Mouse (Mus musculus) left cerebral cortex, adult 2 months (tissue): ENCODE data around the gene Tspan10. TPM values are rescaled to one million over a fixed set of nuclear protein-coding genes. Genes with fewer than 3 reads are reported as not detected.
"Not testable (repeated sequence)": the region's sequence is repeated elsewhere in the genome, so short reads cannot be mapped to it uniquely, and the experiment has no call there.

ENCODE experiments used
- DNase-seq, 2 experiments: peaks; one replicate each; pipeline ENCODE4 v3.0.0; 2021 to 2022; ENCODE audit warnings: low spot score in 2 of 2, mixed read lengths in 1 of 2; ENCODE audit errors: extremely low spot score in 1 of 2
- H3K27ac ChIP-seq: fragments of 200-600 bp; 2 replicates; pipeline ENCODE4 v1.8.1; 2022
- H3K4me3 ChIP-seq: fragments of 200-600 bp; 2 replicates; pipeline ENCODE4 v1.8.1; 2022
- CTCF ChIP-seq: fragments of 200-600 bp; IDR thresholded peaks from 2 replicates; pipeline ENCODE4 v1.8.1; 2022; ENCODE audit warnings: antibody characterized with exemption, mild to moderate bottlenecking, moderate library complexity
- intact Hi-C: fragments of 180-260 bp; cut with DNase I; formaldehyde crosslinking; loops from one replicate; pipeline ENCODE4 v1.15.1; 2025
- long read RNA-seq, 2 experiments: library from polyadenylated mRNA; stranded (forward); transcript quantifications; one replicate each; pipeline ENCODE4 v2.0.0; 2021; ENCODE audit warnings: borderline mapping rate in 2 of 2
- total RNA-seq, 2 experiments: library from RNA; stranded (reverse); gene quantifications; 2 replicates each; pipeline ENCODE4 v1.2.3; 2021

Tspan10 gene
- 1 to 10 TPM in 1 of 2 experiments, not detected in 1; 3.8 TPM for total RNA-seq
- long read RNA-seq, experiment 1 = 0 reads
- long read RNA-seq, experiment 2 = 0 reads

DNA sequence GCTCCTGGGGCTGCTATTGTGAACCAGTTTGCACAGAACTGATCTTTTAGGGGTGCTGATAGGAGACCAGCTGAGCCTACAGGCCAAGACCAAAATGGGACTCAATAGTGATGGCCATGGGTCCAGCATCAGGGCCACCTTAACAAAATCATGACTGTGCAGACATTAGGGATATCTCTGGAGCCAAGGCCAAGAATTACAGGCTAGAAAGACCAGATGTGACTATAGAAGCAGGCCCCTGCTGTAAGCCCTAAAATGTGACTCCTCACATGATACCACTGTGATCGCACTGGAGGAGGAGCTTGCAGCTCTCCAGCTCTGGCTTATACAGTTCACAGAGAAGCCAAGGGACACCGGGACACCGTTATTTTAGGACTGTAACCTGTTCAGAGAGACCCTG is at the start of gene Tspan10:
Gene Tspan10 (plus strand): TSS at position 301 of the 400 bp plus-strand sequence.
- H3K4me3 ChIP-seq = no peak within 1 kb of the TSS
- no peak within 1 kb of the TSS for H3K27ac ChIP-seq
- intact Hi-C loops = no loop called here
- DNase-seq = no peak
- TF ChIP-seq CTCF = no peak

DNA sequence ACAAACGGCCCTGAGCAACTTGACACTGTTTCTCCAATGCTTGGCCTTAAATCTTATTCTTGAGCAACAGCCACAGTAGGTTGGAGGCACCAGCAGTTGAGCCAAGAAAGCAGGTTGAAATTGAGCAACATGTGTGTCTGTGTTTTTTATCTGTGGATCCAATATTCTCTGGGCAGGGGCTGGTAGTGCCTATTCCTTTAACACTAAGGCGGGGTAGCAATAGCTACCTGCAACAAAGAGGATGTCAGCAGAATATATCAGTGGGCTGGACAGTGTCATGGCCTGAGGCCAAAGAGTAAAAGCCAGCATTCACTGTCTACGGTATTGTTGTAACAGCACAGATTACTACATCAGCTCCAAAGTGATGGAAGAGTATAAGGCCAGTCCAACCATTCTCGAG is 46.8 kb upstream of the Tspan10 start:
- intact Hi-C loops = no loop called here
- no peak overlapping the region for H3K4me3 ChIP-seq
- H3K27ac ChIP-seq = no peak overlapping the region
- no peak for TF ChIP-seq CTCF
- DNase-seq = no peak

DNA sequence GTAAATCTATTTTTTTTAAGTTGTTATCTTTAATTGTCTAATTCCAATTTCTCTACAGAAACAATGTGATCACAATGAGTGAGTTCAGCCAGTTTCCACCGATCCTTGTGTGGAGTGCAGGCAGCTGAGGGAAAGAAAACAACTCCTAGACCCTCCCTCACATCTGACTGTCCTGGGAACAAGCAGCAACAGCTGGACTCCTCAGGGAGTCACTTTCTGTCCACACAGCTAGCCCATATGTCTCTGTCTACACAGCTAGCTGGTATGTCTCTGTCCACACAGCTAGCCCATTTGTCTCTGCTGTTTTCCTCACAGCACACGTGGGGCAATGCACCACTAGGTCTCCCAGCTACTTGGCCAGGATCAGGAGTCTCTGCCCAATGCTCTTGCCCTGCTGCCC is 44.8 kb upstream of the Tspan10 start:
- no peak for DNase-seq
- no peak for TF ChIP-seq CTCF
- H3K27ac ChIP-seq = no peak overlapping the region
- intact Hi-C loops = no loop called here
- no peak overlapping the region for H3K4me3 ChIP-seq

DNA sequence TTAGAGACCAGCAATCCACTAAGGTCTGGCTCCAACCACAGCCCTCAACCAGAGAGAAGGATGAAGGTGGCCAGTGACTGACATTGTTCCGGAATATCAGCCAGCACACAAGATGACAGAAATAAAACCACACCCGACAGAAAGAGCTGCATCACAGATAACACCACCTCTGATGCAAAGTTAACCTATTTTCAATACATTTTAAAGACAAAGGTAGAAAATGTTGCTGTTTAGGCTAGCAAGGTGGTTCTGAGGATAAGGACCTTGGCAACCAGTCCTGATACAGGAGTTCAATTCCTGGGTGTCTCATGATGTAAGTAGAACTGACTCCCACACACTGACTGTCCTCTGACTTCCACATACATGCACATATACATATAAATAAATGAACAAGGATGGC is 43.1 kb upstream of the Tspan10 start:
- no peak for DNase-seq
- TF ChIP-seq CTCF = no peak
- intact Hi-C loops = no loop called here
- Histone ChIP-seq H3K4me3 (no peak overlapping the region), H3K27ac (no peak overlapping the region)

DNA sequence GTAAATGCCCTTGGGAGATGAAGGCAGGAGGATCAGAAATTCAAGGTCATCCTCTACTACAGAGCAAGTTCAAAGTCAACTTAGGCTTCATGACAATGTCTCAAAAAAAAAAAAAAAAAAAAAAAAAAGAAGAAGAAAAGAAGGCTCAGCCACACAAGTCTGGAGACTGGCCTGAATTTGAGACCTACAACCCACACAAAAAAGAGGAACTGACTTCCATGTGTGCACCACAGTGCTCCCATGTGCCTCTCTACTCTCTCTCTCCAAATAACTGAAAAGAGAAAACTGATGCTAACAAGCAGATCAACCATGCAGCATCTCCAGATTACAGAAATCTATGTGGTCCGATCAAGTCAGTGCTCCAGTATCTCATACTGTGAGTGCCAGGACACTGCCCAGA is 37.6 kb upstream of the Tspan10 start:
- H3K4me3 ChIP-seq = no peak overlapping the region
- intact Hi-C loops = no loop called here
- H3K27ac ChIP-seq = no peak overlapping the region
- no peak for DNase-seq
- TF ChIP-seq CTCF = no peak

DNA sequence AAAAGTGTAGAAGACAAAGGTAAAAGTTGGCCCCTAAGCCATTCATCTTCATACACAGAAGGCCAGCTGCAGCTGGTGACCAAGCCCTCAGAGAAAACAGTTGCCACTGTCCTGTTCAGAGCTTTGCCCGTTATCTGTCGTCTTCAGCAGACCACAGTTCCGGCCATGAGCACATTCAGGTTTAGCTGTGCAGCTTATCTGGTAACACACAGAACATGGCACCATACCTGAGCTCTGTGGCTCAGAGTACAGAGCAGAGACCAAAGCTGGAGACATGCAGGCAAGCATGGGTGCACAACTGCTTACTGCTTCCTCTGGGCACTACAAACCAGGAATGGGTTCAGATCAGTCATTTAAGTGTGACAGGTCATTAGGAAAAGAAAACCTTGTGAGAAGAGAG is 36.6 kb upstream of the Tspan10 start:
- no peak for TF ChIP-seq CTCF
- Histone ChIP-seq H3K4me3 (no peak overlapping the region), H3K27ac (no peak overlapping the region)
- intact Hi-C loops = no loop called here
- DNase-seq = no peak

DNA sequence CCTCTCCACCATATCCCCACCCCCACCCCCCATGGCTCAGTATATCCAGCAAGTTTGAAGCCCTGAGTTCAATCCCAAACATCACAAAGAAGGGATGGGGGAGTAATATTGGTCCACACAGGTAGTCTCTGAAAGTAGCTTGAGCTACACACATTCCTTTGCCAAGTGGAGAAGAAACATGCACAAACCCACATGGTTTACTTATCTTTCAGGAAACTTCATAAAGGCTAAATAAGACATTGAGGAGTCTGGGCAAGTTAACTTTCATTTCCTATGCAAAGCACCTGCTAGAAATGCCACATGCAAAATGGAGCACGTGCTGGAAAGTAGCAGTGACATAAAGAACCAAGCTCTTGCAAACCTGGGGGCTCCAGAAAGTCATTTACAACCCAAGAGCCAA is 36.0 kb upstream of the Tspan10 start:
- intact Hi-C loops = no loop called here
- H3K27ac ChIP-seq = no peak overlapping the region
- DNase-seq = no peak
- H3K4me3 ChIP-seq = no peak overlapping the region
- no peak for TF ChIP-seq CTCF

DNA sequence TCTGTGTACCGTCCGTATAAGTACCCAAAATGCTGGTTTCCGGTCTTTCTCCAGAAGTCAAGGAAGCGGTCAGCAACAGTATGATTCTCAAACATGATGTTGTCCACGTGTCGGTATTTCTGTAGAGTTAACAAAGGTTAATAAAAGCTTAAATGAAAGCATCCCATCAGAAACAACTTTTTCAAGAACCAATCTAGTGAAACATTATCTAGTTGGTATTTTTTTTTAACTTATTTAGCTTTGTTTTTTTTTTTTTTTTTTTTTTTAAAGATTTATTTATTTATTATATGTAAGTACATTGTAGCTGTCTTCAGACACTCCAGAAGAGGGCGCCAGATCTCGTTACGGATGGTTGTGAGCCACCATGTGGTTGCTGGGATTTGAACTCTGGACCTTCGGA is 28.8 kb upstream of the Tspan10 start:
- H3K4me3 ChIP-seq, intact Hi-C loops, H3K27ac ChIP-seq, DNase-seq: not testable (repeated sequence)

DNA sequence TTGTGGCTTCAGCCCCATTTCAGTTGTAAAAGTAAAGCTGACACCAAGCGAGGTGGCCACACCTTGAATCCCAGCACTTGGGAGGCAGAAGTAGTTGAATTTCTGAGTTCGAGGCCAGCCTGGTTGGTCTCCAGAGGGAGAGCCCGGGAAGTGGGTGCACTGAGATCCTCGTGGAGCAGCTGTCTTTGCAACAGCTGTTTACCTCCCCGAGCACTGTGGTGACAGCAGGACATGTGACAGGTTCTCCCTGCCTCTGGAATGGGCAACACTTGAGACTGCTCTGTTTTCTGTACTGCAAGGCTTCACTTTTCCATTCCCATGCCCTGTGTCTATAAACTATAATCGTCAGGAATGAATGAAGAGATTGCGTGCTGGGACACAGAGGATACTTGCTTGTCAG is 24.6 kb upstream of the Tspan10 start:
- H3K4me3 ChIP-seq = no peak overlapping the region
- intact Hi-C loops = no loop called here
- no peak overlapping the region for H3K27ac ChIP-seq
- no peak for DNase-seq
- no peak for TF ChIP-seq CTCF

DNA sequence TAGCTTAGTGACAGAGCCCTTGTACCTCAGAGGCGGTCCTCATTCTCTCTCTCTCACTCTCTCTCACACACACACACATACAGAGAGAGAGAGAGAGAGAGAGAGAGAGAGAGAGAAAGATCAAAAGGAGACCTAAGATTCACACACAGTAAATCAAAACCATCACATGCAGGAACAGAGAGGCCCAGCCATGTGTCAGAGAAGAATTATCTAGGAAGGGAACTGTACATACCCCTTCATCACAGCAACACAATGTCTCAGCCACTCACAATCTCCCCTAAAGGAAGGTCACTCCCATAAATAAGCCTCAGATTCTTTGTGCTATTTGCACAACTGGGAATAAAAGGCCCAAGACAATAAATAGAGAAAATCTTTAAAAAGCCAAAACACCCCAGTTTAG is 23.9 kb upstream of the Tspan10 start:
- intact Hi-C loops = no loop called here
- TF ChIP-seq CTCF = no peak
- Histone ChIP-seq H3K4me3 (no peak overlapping the region), H3K27ac (no peak overlapping the region)
- DNase-seq = no peak

DNA sequence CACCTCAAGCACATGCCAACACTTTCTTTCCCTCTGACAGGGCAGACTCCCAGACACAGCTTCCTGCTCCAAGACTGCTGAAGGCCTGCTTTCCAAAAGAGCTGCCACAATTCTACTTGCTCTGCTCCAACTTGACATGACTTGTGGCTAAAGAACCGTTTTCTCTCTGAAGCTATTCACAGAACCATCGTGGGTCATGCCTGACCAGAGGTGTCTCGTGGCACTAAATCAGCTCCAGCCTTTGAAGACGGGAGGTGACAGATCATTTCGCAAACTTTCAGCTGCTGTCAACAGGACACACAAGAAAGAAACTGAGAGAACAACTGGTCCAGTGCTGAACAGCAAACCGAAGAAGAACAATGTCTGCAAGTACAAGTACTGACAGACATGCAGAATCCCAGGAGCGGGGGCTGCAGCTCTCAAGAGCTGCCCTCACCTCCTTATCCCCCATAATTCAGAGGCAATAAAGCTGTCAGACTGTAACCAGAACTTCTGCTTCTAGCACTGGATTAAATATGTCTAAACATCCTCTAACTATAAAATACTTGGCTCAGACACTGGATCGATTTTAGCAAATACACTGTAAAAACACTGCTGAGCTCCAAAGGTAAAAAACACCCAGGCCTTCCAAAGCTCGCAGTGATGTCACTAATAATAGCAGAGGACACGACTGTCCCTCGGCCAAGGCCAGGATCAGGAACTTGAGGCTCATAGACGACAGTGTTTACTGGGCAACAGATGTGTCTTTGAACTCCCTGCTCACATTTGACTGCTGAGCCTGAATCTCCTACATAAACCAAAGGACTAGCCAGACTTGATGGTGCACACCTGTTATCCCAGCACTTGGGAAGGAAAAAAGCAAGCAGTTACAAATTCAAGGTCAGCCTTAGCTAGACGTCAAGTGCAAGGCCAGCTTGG is 19.5 kb upstream of the Tspan10 start:
- intact Hi-C loops = no loop called here
- no peak overlapping the region for H3K4me3 ChIP-seq
- DNase-seq = no peak
- H3K27ac ChIP-seq = no peak overlapping the region
- no peak for TF ChIP-seq CTCF

DNA sequence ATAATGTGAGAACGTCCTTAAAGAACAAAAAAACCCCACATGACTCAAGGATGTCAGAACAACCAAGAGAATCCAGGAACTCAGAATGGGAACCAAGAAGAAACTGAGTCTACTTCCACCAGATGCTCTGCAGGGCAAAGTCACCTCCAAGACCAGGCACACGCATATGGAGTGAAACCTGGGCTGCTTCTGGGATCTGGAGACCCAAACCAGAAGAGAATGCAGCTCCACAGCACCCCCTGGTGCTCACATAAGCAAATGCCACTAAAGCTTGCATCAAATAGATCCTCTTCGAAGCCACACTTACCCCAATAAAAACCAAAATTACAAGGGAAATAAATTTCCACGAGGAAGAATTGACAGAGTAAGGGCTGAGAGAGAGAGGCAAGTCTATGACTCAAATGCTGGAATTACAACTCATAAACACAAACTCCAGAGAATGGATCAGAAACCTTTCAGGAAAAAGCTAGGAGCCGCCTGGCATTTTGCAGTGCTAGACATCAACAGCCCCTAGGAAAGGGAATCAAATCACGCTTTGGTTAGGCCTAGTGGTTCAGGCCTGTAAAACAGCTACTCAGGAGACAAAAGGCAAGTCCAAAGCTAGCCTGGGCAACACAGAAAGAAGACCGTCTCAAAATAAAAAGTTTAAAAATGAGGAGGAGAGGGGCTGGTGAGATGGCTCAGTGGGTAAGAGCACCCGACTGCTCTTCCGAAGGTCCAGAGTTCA is 18.7 kb upstream of the Tspan10 start:
- Histone ChIP-seq H3K27ac (no peak overlapping the region), H3K4me3 (no peak overlapping the region)
- intact Hi-C loops = no loop called here
- peak; percentile 41 to 46 for DNase-seq
- TF ChIP-seq CTCF = peak; percentile 82
